Mouse (Mus musculus) limb, embryonic 11.5 days (tissue): ENCODE results near the gene Zfp119a. TPM values are rescaled to one million over a fixed set of nuclear protein-coding genes. Genes with fewer than 3 reads are reported as not detected.
"Not testable (repeated sequence)": the region's sequence is repeated elsewhere in the genome, so short reads cannot be mapped to it uniquely, and the experiment has no call there.

Experiments used
- ATAC-seq: fragments of 200-750 bp; cut with Nextera tagmentation; 2 replicates; pipeline ENCODE4 v1.8.0; 2017; ENCODE audit warnings: low read depth; ENCODE audit not compliant: insufficient number of reproducible peaks, low FRiP score, low TSS enrichment
- DNase-seq: peaks from one replicate; pipeline ENCODE4 v3.0.0-alpha.2; 2015; ENCODE audit warnings: low spot score
- H3K27ac ChIP-seq: fragments of 300-500 bp; sonication (generic); replicated peaks from 2 replicates; pipeline ENCODE4 v1.5.1; 2014; ENCODE audit warnings: low read depth, mild to moderate bottlenecking, low read length
- H3K27me3 ChIP-seq: fragments of 300-500 bp; sonication (generic); 2 replicates; pipeline ENCODE4 v1.6.1; 2014; ENCODE audit warnings: mild to moderate bottlenecking, low read length, mixed read lengths; ENCODE audit not compliant: control insufficient read depth, insufficient read depth
- H3K36me3 ChIP-seq: fragments of 300-500 bp; sonication (generic); 2 replicates; pipeline ENCODE4 v1.6.1; 2014; ENCODE audit warnings: mild to moderate bottlenecking, low read length, moderate library complexity, mixed read lengths; ENCODE audit not compliant: control insufficient read depth, insufficient read depth
- H3K4me1 ChIP-seq: fragments of 300-500 bp; sonication (generic); 2 replicates; pipeline ENCODE4 v1.6.1; 2014; ENCODE audit warnings: low read length, mixed read lengths; ENCODE audit not compliant: control insufficient read depth, insufficient read depth
- H3K4me2 ChIP-seq: fragments of 300-500 bp; sonication (generic); 2 replicates; pipeline ENCODE4 v1.6.1; 2014; ENCODE audit warnings: low read depth, mild to moderate bottlenecking, moderate library complexity; ENCODE audit not compliant: severe bottlenecking
- H3K4me3 ChIP-seq: fragments of 300-500 bp; sonication (generic); 2 replicates; pipeline ENCODE4 v1.5.1; 2014; ENCODE audit warnings: low read depth, low read length
- H3K9ac ChIP-seq: fragments of 300-500 bp; sonication (generic); 2 replicates; pipeline ENCODE4 v1.6.1; 2014; ENCODE audit warnings: mild to moderate bottlenecking, low read length
- H3K9me3 ChIP-seq: fragments of 300-500 bp; sonication (generic); 2 replicates; pipeline ENCODE4 v1.6.1; 2016; ENCODE audit warnings: low read length; ENCODE audit not compliant: control insufficient read depth
- WGBS: fragments of 180-500 bp; shearing (Covaris S2); extraction: QIAGEN DNeasy Blood & Tissue Kit; methylation state at CpG from one replicate; pipeline ENCODE4 v1.1.7; 2014; 5-methylcytosine and 5-hydroxymethylcytosine counted together
- polyA plus RNA-seq: library from polyadenylated mRNA; unstranded; fragments of >200 nt; fragmentation: Nextera tagmentation; extraction: Ambion mirVana; gene quantifications from 2 replicates; pipeline ENCODE4 v1.2.1, GENCODE M21; 2014

Gene Zfp119a
- polyA plus RNA-seq = 10.3 TPM in 2 replicates

DNA sequence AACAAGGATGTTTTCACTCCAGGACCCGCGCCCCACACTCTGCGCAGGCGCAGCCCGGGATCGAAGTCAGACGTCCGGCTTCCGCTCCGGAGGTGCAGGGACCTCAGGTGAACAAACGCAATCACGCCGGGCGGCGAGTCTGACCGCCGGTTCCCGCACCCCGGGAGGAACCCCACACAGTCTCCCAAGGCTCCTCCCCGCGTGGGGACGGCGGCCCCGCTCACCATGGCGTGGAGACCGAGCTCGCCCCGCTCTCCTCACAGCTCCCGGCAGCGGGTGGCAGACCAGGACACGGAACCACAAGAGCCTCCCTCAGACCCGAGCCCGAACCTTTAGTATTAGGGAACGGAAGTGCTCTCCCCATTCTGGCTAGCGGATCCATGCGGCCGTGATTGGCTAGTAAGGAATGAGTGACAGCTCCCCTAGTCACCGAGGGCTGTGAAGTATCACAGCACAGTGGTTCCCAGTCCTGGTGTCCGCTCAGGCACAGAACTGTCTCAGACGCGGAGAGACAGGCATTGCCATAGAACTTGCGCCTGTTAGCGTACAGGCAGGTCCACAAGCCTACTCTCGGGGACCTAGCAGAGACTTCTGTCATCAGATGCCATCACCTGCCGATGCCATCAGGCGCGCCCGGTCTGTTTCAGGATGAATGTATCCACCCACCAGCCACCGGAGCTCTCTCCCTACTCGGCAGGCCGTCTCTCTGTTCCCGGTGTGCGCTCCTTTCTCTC lies at the start of gene Zfp119a:
TSS of gene Zfp119a (minus strand) at position 295 of the 734 bp plus-strand sequence.
- ATAC-seq = peak; percentile 100
- H3K4me3 ChIP-seq = peak within 1 kb of the TSS; percentile 48
- not testable (repeated sequence) for H3K9me3 ChIP-seq, H3K36me3 ChIP-seq, H3K27me3 ChIP-seq, H3K4me1 ChIP-seq, H3K27ac ChIP-seq
- peak within 1 kb of the TSS; percentile 49 for H3K9ac ChIP-seq
- DNase-seq = peak; percentile 79
- 0% methylated on average over 40 of the region's 53 CpGs for WGBS
- H3K4me2 ChIP-seq = peak within 1 kb of the TSS; percentile 56

- H3K9me3 ChIP-seq = no peaks in the 10 kb centered on the region
- no peak overlapping the region for H3K27ac ChIP-seq
- DNase-seq = no peak
- H3K4me2 ChIP-seq = no peak overlapping the region
- H3K36me3 ChIP-seq = no peaks in the 10 kb centered on the region
- H3K4me1 ChIP-seq = no peaks in the 10 kb centered on the region
- H3K9ac ChIP-seq = no peak overlapping the region
- H3K4me3 ChIP-seq = no peak overlapping the region
- no peaks in the 10 kb centered on the region for H3K27me3 ChIP-seq
- no peak for ATAC-seq
Measured at GRCm38 (mm10) chr17:55906669-55907068, 27.9 kb upstream of the Zfp119a start.

- 78% methylated on average over 6 of the region's 6 CpGs for WGBS
- ATAC-seq (no peak), DNase-seq (no peak)
- no peaks in the 10 kb centered on the region for H3K27me3 ChIP-seq
- H3K4me1 ChIP-seq = no peaks in the 10 kb centered on the region
- H3K36me3 ChIP-seq = no peaks in the 10 kb centered on the region
- no peak overlapping the region for H3K9ac ChIP-seq
- H3K27ac ChIP-seq = no peak overlapping the region
- H3K4me3 ChIP-seq = no peak overlapping the region
- H3K9me3 ChIP-seq = no peaks in the 10 kb centered on the region; the same call in 1 of the 2 replicates
- H3K4me2 ChIP-seq = no peak overlapping the region
Measured at GRCm38 (mm10) chr17:55904131-55904530, 25.4 kb upstream of the Zfp119a start.

- Histone ChIP-seq H3K27me3 (no peaks in the 10 kb centered on the region), H3K4me2 (no peak overlapping the region), H3K4me1 (no peaks in the 10 kb centered on the region), H3K27ac (no peak overlapping the region), H3K36me3 (no peaks in the 10 kb centered on the region), H3K9ac (no peak overlapping the region), H3K4me3 (no peak overlapping the region), H3K9me3 (no peaks in the 10 kb centered on the region; the same call in 1 of the 2 replicates)
- no peak for ATAC-seq
- WGBS = 89% methylated on average over 1 of the region's 1 CpGs
- no peak for DNase-seq
Measured at GRCm38 (mm10) chr17:55903687-55904086, 25.0 kb upstream of the Zfp119a start.

DNA sequence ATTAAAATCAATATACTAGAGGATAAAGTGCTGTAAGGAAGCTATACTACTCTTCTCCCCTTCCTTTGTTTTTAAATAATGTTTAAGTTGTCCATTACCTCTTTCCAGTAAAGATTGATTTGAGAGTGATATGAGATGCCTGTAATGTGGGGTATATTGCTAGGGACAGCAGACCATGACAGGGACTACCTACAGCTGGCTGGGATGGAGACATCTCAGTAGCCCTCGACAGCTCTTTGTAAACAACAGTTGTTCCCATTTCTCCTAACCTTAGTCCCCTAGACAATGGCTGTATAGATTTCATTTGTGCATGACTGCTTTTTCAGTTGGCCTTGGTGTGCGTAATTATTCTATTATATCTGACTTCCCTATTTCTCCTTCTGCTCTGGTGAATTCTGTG lies 24.4 kb upstream of the Zfp119a start:
- H3K4me2 ChIP-seq = no peak overlapping the region
- H3K9ac ChIP-seq = no peak overlapping the region

DNA sequence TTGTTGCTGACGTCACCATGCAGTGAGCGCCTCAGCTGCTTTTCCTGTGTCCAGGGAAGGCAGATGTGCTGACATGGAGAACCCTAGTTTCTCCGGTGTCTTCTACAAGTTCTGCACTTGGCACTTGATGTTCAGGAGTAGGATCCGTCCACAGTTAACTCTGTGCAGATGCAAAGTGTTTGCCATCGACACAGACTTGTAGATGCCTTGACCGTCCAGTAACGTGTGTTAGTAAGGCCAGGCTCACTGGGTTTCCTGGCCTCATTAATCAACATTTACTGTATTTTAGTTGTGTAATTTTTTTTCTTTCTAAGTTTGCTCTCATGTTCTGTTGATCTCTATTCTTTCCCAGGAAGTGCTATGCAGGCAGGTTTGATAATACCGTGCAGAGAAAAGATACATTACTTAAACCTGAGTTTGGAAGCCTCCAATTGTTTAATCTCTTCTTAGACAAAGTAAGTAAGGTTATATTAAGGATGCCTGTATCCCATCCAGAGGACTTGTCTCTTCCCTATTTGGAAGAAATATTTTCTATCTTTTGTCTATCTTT lies 13.8 kb upstream of the Zfp119a start:
- DNase-seq, H3K27me3 ChIP-seq, H3K4me1 ChIP-seq, H3K36me3 ChIP-seq, H3K9me3 ChIP-seq, H3K27ac ChIP-seq, H3K9ac ChIP-seq, ATAC-seq: not testable (repeated sequence)
- Histone ChIP-seq H3K4me2 (peak overlapping the region; percentile 38), H3K4me3 (peak overlapping the region; percentile 44)
- WGBS = 11% methylated on average over 6 of the region's 8 CpGs

More for the DNA sequence above, 24.4 kb upstream of the Zfp119a start:
- Histone ChIP-seq H3K27me3 (no peaks in the 10 kb centered on the region), H3K36me3 (no peaks in the 10 kb centered on the region), H3K4me1 (no peaks in the 10 kb centered on the region), H3K9me3 (peaks cover 2% of the 10 kb centered on the region; the same call in 1 of the 2 replicates), H3K27ac (no peak overlapping the region), H3K4me3 (no peak overlapping the region)
- WGBS = 76% methylated on average over 2 of the region's 2 CpGs
- no peak for DNase-seq
- ATAC-seq = no peak

DNA sequence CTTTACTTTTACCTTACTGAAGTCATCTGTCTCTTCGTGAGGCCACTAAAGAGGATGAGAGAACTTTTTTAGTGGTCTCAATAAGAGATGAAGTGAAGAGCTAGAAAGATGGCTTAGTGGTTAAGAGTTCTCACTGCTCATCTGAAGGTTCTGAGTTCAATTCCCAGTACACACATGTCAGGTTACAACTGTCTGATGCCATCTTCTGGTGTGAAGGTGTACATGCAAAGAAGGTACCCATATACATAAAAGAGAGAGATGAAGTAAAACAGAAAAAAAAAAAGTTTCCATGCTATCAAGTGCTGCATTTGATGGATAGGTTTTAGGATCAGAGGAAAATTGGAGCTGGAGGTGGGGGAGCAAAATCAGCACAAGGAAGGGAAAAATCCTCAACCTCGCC lies 6.2 kb upstream of the Zfp119a start:
- ATAC-seq (no peak), DNase-seq (no peak)
- 57% methylated on average over 2 of the region's 2 CpGs for WGBS

GRCm38 (mm10) chr17:55883631-55884030 lies 4.9 kb upstream of the Zfp119a start:
- H3K4me1 ChIP-seq = no peaks in the 10 kb centered on the region
- no peaks in the 10 kb centered on the region for H3K9me3 ChIP-seq
- H3K4me2 ChIP-seq = no peak overlapping the region
- no peak overlapping the region for H3K9ac ChIP-seq
- ATAC-seq (no peak), DNase-seq (no peak)
- H3K27ac ChIP-seq = no peak overlapping the region
- H3K4me3 ChIP-seq = no peak overlapping the region
- no peaks in the 10 kb centered on the region for H3K27me3 ChIP-seq
- 67% methylated on average over 2 of the region's 2 CpGs for WGBS
- no peaks in the 10 kb centered on the region for H3K36me3 ChIP-seq

More for the DNA sequence above, 6.2 kb upstream of the Zfp119a start:
- Histone ChIP-seq H3K4me1 (no peaks in the 10 kb centered on the region), H3K9ac (no peak overlapping the region), H3K9me3 (no peaks in the 10 kb centered on the region), H3K4me2 (no peak overlapping the region), H3K36me3 (no peaks in the 10 kb centered on the region), H3K27ac (no peak overlapping the region), H3K27me3 (no peaks in the 10 kb centered on the region), H3K4me3 (no peak overlapping the region)
